Mouse (Mus musculus) left cerebral cortex, postnatal 25 days (tissue): ENCODE measurements around the gene Arl6ip4. TPM values are rescaled to one million over a fixed set of nuclear protein-coding genes. Genes with fewer than 3 reads are reported as not detected.

Experiments used
- DNase-seq, 2 experiments: peaks; one replicate each; pipeline ENCODE4 v3.0.0; 2022; ENCODE audit warnings: low spot score in 2 of 2, mixed read lengths in 1 of 2
- intact Hi-C: fragments of 180-260 bp; cut with DNase I; formaldehyde crosslinking; loops from one replicate; pipeline ENCODE4 v1.15.1; 2025
- total RNA-seq, 2 experiments: library from RNA; stranded (reverse); gene quantifications; 2 replicates each; pipeline ENCODE4 v1.2.3; 2021

The Arl6ip4 gene
- total RNA-seq, 2 experiments from 2014 or later = 45.9 to 57.4 TPM

GRCm38 (mm10) chr5:124125093-124125492 lies 9.2 kb downstream of the Arl6ip4 start:
- intact Hi-C loops = no loop called here
- no peak for DNase-seq

- no peak for DNase-seq
- intact Hi-C loops = no loop called here
Measured at GRCm38 (mm10) chr5:124134261-124134660, 18.4 kb downstream of the Arl6ip4 start.

GRCm38 (mm10) chr5:124138066-124138465 lies 22.2 kb downstream of the Arl6ip4 start:
- no peak for DNase-seq
- intact Hi-C loops = no loop called here

- intact Hi-C loops = no loop called here
- DNase-seq = no peak
Measured at GRCm38 (mm10) chr5:124149028-124149427, 33.1 kb downstream of the Arl6ip4 start.

- intact Hi-C loops = no loop called here
- DNase-seq = no peak
Measured at GRCm38 (mm10) chr5:124150895-124151294, 35.0 kb downstream of the Arl6ip4 start.

GRCm38 (mm10) chr5:124152734-124153133 lies 36.8 kb downstream of the Arl6ip4 start:
- intact Hi-C loops = no loop called here
- no peak for DNase-seq

GRCm38 (mm10) chr5:124155943-124156342 lies 40.1 kb downstream of the Arl6ip4 start:
- no peak for DNase-seq

GRCm38 (mm10) chr5:124158305-124158704 lies 42.4 kb downstream of the Arl6ip4 start:
- no peak for DNase-seq
- intact Hi-C loops = no loop called here

More at GRCm38 (mm10) chr5:124155943-124156342, 40.1 kb downstream of the Arl6ip4 start:
- intact Hi-C loops = no loop called here

GRCm38 (mm10) chr5:124159453-124159852 lies 43.6 kb downstream of the Arl6ip4 start:
- DNase-seq = no peak
- intact Hi-C loops = no loop called here

- intact Hi-C loops = loop anchor here (5.0 kb wide), 2 partner anchors 95 to 125 kb away; no protein-coding TSS in a partner anchor
- no peak for DNase-seq
Measured at GRCm38 (mm10) chr5:124161831-124162230, 45.9 kb downstream of the Arl6ip4 start.

- intact Hi-C loops = loop anchor here (5.0 kb wide), 2 partner anchors 95 to 125 kb away; no protein-coding TSS in a partner anchor
- DNase-seq = peak in 1 of 2 experiments; percentile 76
Measured at GRCm38 (mm10) chr5:124162577-124162976, 46.7 kb downstream of the Arl6ip4 start.

GRCm38 (mm10) chr5:124163445-124163844 lies 47.6 kb downstream of the Arl6ip4 start:
- intact Hi-C loops = loop anchor here (5.0 kb wide), 2 partner anchors 94 to 124 kb away; no protein-coding TSS in a partner anchor
- DNase-seq = no peak

- intact Hi-C loops = no loop called here
- peak; percentile 59 to 88 for DNase-seq
Measured at GRCm38 (mm10) chr5:124165622-124166570, 50.0 kb downstream of the Arl6ip4 start.

GRCm38 (mm10) chr5:124166741-124167140 lies 50.9 kb downstream of the Arl6ip4 start:
- DNase-seq = no peak
- intact Hi-C loops = no loop called here

GRCm38 (mm10) chr5:124167621-124168020 lies 51.7 kb downstream of the Arl6ip4 start:
- intact Hi-C loops = no loop called here
- DNase-seq = no peak

Other genes with a start within 250 kb of the Arl6ip4 start
- 1 to 10 TPM; 1.0 to 1.4 TPM for gene Hcar1, start 236.1 kb upstream of the Arl6ip4 start, total RNA-seq
- 10 to 100 TPM; 64.4 to 73.6 TPM for gene Denr, start 208.9 kb upstream of the Arl6ip4 start, total RNA-seq
- under 1 TPM in 1 of 2 experiments, not detected in 1; 0.82 TPM for gene Gm43518, start 188.7 kb upstream of the Arl6ip4 start, total RNA-seq
- gene Ccdc62, start 185.4 kb upstream of the Arl6ip4 start, total RNA-seq = 1 to 10 TPM; 3.1 to 3.7 TPM
- 10 to 100 TPM; 60.5 to 67.1 TPM for gene Hip1r, start 142.5 kb upstream of the Arl6ip4 start, total RNA-seq
- gene Vps37b, start 83.8 kb upstream of the Arl6ip4 start, total RNA-seq = 10 to 100 TPM; 46.7 to 50.6 TPM
- gene Abcb9, start 20.3 kb upstream of the Arl6ip4 start, total RNA-seq = 10 to 100 TPM; 54.8 to 62.4 TPM
- gene Ogfod2, start 3.8 kb upstream of the Arl6ip4 start, total RNA-seq = 10 to 100 TPM; 36.6 to 38.6 TPM
- gene Pitpnm2, start 133.7 kb downstream of the Arl6ip4 start, total RNA-seq = 100 to 1,000 TPM; 275 to 292 TPM
- gene Mphosph9, start 211.9 kb downstream of the Arl6ip4 start, total RNA-seq = 10 to 100 TPM; 17.5 to 23.1 TPM
- gene 2810006K23Rik, start 212.0 kb downstream of the Arl6ip4 start, total RNA-seq = 10 to 100 TPM; 16.4 to 17.5 TPM
- 100 to 1,000 TPM; 154 to 177 TPM for gene Cdk2ap1, start 247.0 kb downstream of the Arl6ip4 start, total RNA-seq